Mouse (Mus musculus): ENCODE data around the gene Gins2. TPM values are rescaled to one million over a fixed set of nuclear protein-coding genes. Genes with fewer than 3 reads are reported as not detected.

Gene Gins2
- total and polyA plus RNA-seq, 3 experiments = 50.0 to 129 (median 61.2) TPM

DNA sequence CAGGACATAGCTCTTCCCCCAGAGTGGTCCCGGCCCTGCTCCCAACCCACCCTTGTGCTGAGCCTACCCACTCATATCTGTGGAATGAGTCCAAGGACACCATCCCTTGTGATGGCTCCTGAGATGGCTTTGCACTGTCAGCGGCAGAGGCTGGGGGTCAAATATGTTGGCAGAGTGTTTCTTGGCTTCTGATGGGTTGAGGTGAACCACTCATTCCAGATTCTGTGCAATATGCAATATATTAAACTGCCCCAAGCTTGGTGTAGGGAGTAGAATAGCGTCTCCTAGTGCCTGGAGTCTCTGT, 37.5 kb downstream of the Gins2 start:
- no peak overlapping the region for H3K4me2 ChIP-seq (ENCODE audit: insufficient read depth, low read depth, poor library complexity, severe bottlenecking)
- H3K36me3 ChIP-seq (replicated peaks in 1 of 2; ENCODE audit: control insufficient read depth in 1 of 2, insufficient read depth in 1 of 2, low read length in 1 of 2) = peaks cover 24 to 79% of the 10 kb centered on the region in 2 experiments
- H3K4me1 ChIP-seq (ENCODE audit: control insufficient read depth in 1 of 2, insufficient read depth in 2 of 2) = peaks cover 49 to 88% of the 10 kb centered on the region in 2 experiments
- in situ Hi-C loops (cut with MboI; ENCODE audit: low pct_ligation_motif_present, low pct_unique_long_range_greater_than_20kb, low sequenced_read_pairs) (no loop called here), dilution Hi-C loops (cut with MboI; ENCODE audit: extremely low pct_ligation_motif_present, extremely low pct_unique_long_range_greater_than_20kb, low sequenced_read_pairs) (no loop called here)
- no peaks in the 10 kb centered on the region for H3K27me3 ChIP-seq (replicated peaks)
- H3K9ac ChIP-seq (ENCODE audit: insufficient read depth, low read depth) = no peak overlapping the region
- no peak overlapping the region for H3K4me3 ChIP-seq (replicated peaks in 1 of 3; ENCODE audit: low read depth in 2 of 3, low read length in 2 of 3, poor library complexity in 1 of 3)
- H3K9me3 ChIP-seq (replicated peaks; ENCODE audit: low read length) = no peaks in the 10 kb centered on the region
- no peak for DNase-seq (ENCODE audit: extremely low read depth)
- peaks cover 79% of the 10 kb centered on the region for H3K79me2 ChIP-seq (replicated peaks; ENCODE audit: control insufficient read depth, extremely low read depth, insufficient read depth, poor library complexity, severe bottlenecking)
- TF ChIP-seq IRF4 (IDR thresholded peaks at IDR 0.05; ENCODE audit: low read depth, low read length) (no peak), SMC3 (IDR thresholded peaks at IDR 0.05; ENCODE audit: low read depth, low read length) (no peak), USF2 (conservative IDR thresholded peaks at IDR 0.05; ENCODE audit: low read depth, low read length) (no peak), JUN (IDR thresholded peaks at IDR 0.05; ENCODE audit: insufficient read depth, low read depth, low read length) (no peak), EP300 (IDR thresholded peaks at IDR 0.05; ENCODE audit: low read length) (no peak), NELFE (IDR thresholded peaks at IDR 0.05; ENCODE audit: low read depth, low read length) (no peak)
- H3K27ac ChIP-seq (ENCODE audit: insufficient read depth, low read depth) = no peak overlapping the region

DNA sequence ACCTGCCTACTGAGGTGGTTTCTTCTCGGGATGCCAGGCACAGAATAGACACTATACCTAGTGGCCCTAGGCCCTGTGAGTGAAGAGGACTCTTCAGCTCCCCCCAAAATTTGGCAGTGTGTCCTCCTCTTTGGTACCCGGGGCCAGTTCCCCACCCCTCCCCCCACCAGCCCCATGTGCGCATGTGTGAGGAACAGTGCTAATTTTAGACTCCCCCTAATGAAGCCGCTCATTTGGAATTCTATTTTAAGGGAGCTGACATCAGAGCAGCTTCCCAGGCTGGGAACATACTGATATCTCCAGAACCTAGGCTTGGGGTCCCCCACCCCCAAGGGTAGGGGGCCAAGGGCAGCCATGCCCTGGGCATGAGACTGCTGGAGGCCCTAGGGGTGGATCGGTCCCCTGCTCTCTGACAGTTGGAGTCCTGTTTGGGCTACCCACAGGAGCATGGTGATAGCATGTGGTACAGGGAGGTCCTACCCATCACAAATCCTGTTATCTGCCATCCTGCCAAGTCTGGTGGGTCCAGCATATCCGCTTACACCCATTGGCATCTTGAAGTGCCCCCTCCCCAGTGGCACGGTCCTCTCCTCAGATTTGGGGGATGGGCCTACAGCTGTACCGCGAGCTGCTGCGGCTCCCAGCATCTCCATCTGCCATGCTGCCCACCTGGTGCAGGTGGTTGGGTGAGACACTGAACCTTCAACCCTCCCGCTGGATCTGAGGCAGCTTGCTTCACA, 38.0 kb downstream of the Gins2 start:
- Histone ChIP-seq H3K9ac (ENCODE audit: insufficient read depth, low read depth) (no peak overlapping the region), H3K4me1 (ENCODE audit: control insufficient read depth in 1 of 2, insufficient read depth in 2 of 2) (peaks cover 45 to 88% of the 10 kb centered on the region in 2 experiments), H3K9me3 (replicated peaks; ENCODE audit: low read length) (no peaks in the 10 kb centered on the region), H3K36me3 (replicated peaks in 1 of 2; ENCODE audit: control insufficient read depth in 1 of 2, insufficient read depth in 1 of 2, low read length in 1 of 2) (peaks cover 24 to 78% of the 10 kb centered on the region in 2 experiments), H3K4me3 (replicated peaks in 1 of 3; ENCODE audit: low read depth in 2 of 3, low read length in 2 of 3, poor library complexity in 1 of 3) (no peak overlapping the region), H3K4me2 (ENCODE audit: insufficient read depth, low read depth, poor library complexity, severe bottlenecking) (no peak overlapping the region), H3K27me3 (replicated peaks) (no peaks in the 10 kb centered on the region), H3K27ac (ENCODE audit: insufficient read depth, low read depth) (no peak overlapping the region), H3K79me2 (replicated peaks; ENCODE audit: control insufficient read depth, extremely low read depth, insufficient read depth, poor library complexity, severe bottlenecking) (peaks cover 81% of the 10 kb centered on the region)
- no peak for TF ChIP-seq EP300 (IDR thresholded peaks at IDR 0.05; ENCODE audit: low read length)
- no peak for TF ChIP-seq ZKSCAN1 (IDR thresholded peaks at IDR 0.05; ENCODE audit: borderline replicate concordance, low read depth, low read length)
- TF ChIP-seq POLR2A (IDR thresholded peaks at IDR 0.05; ENCODE audit: low read depth, low read length) = no peak
- no peak for TF ChIP-seq ZNF384 (IDR thresholded peaks at IDR 0.05; ENCODE audit: low read depth, low read length)
- TF ChIP-seq BHLHE40 (IDR thresholded peaks at IDR 0.05; ENCODE audit: low read depth, low read length) = no peak
- TF ChIP-seq JUND (conservative IDR thresholded peaks at IDR 0.05; ENCODE audit: low read depth, low read length) = no peak
- TF ChIP-seq MAX (IDR thresholded peaks at IDR 0.05; ENCODE audit: low read length) = no peak
- no peak for TF ChIP-seq POLR2AphosphoS2 (IDR thresholded peaks at IDR 0.05; ENCODE audit: low read depth, low read length)
- TF ChIP-seq GABPA (IDR thresholded peaks at IDR 0.05; ENCODE audit: insufficient replicate concordance, low read depth, low read length) = no peak
- DNase-seq (ENCODE audit: extremely low read depth) = no peak
- in situ Hi-C loops (cut with MboI; ENCODE audit: low pct_ligation_motif_present, low pct_unique_long_range_greater_than_20kb, low sequenced_read_pairs) = no loop called here
- dilution Hi-C loops (cut with MboI; ENCODE audit: extremely low pct_ligation_motif_present, extremely low pct_unique_long_range_greater_than_20kb, low sequenced_read_pairs) = no loop called here

DNA sequence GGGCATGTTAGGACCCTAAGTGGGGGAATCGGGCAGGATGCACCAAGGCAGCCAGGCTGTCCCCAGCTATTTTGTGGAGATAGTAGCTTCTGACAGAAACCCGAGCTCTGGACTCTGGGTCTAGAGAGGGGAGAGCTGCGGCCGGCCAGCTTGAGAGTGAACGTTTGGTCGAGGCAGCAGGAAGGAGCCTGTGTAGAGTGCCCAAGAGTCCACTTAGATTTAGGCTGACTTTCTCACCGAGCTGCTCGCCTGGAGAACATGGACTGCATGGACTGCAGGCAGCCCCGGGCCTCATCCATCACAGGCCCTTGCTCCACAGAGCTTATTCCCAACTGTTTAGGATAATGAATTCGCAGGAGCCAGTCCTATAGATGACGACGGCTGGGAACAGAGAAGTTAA, 38.7 kb downstream of the Gins2 start:
- dilution Hi-C loops (cut with MboI; ENCODE audit: extremely low pct_ligation_motif_present, extremely low pct_unique_long_range_greater_than_20kb, low sequenced_read_pairs) = no loop called here
- no peak overlapping the region for H3K4me2 ChIP-seq (ENCODE audit: insufficient read depth, low read depth, poor library complexity, severe bottlenecking)
- TF ChIP-seq ZC3H11A (IDR thresholded peaks at IDR 0.05; ENCODE audit: low read depth, low read length) (no peak), TCF12 (IDR thresholded peaks at IDR 0.05; ENCODE audit: low read depth, low read length) (no peak), NELFE (IDR thresholded peaks at IDR 0.05; ENCODE audit: low read depth, low read length) (no peak), KAT2A (IDR thresholded peaks at IDR 0.05; ENCODE audit: insufficient replicate concordance, low read length) (no peak), E2F4 (IDR thresholded peaks at IDR 0.05; ENCODE audit: insufficient replicate concordance, low read depth, low read length) (no peak), ZNF384 (IDR thresholded peaks at IDR 0.05; ENCODE audit: low read depth, low read length) (no peak), RCOR1 (conservative IDR thresholded peaks at IDR 0.05; ENCODE audit: low read depth, low read length) (no peak), ZKSCAN1 (IDR thresholded peaks at IDR 0.05; ENCODE audit: borderline replicate concordance, low read depth, low read length) (no peak), MAZ (IDR thresholded peaks at IDR 0.05; ENCODE audit: low read depth, low read length) (no peak), SIN3A (IDR thresholded peaks at IDR 0.05; ENCODE audit: low read length) (no peak), PAX5 (IDR thresholded peaks at IDR 0.05; ENCODE audit: low read length) (no peak), MEF2A (IDR thresholded peaks at IDR 0.05; ENCODE audit: borderline replicate concordance, low read depth, low read length) (no peak), CHD1 (IDR thresholded peaks at IDR 0.05; ENCODE audit: low read depth, low read length) (no peak), MAFK (IDR thresholded peaks at IDR 0.05; ENCODE audit: insufficient replicate concordance, low read length) (no peak), UBTF (IDR thresholded peaks at IDR 0.05; ENCODE audit: low read depth, low read length) (no peak), MAX (IDR thresholded peaks at IDR 0.05; ENCODE audit: low read length) (no peak)

More for the DNA sequence above, 38.7 kb downstream of the Gins2 start:
- no peaks in the 10 kb centered on the region for H3K9me3 ChIP-seq (replicated peaks; ENCODE audit: low read length)
- H3K9ac ChIP-seq (ENCODE audit: insufficient read depth, low read depth) = no peak overlapping the region
- in situ Hi-C loops (cut with MboI; ENCODE audit: low pct_ligation_motif_present, low pct_unique_long_range_greater_than_20kb, low sequenced_read_pairs) = no loop called here
- H3K36me3 ChIP-seq (replicated peaks in 1 of 2; ENCODE audit: control insufficient read depth in 1 of 2, insufficient read depth in 1 of 2, low read length in 1 of 2) = peaks cover 24 to 79% of the 10 kb centered on the region in 2 experiments
- H3K4me1 ChIP-seq (ENCODE audit: control insufficient read depth in 1 of 2, insufficient read depth in 2 of 2) = peaks cover 44 to 88% of the 10 kb centered on the region in 2 experiments
- no peak overlapping the region for H3K4me3 ChIP-seq (replicated peaks in 1 of 3; ENCODE audit: low read depth in 2 of 3, low read length in 2 of 3, poor library complexity in 1 of 3)
- peaks cover 81% of the 10 kb centered on the region for H3K79me2 ChIP-seq (replicated peaks; ENCODE audit: control insufficient read depth, extremely low read depth, insufficient read depth, poor library complexity, severe bottlenecking)
- H3K27me3 ChIP-seq (replicated peaks) = no peaks in the 10 kb centered on the region
- DNase-seq (ENCODE audit: extremely low read depth) = no peak
- H3K27ac ChIP-seq (ENCODE audit: insufficient read depth, low read depth) = no peak overlapping the region

Measured in CH12.LX (cell line).